Mouse (Mus musculus) limb, embryonic 11.5 days (tissue): Measurements from ENCODE around the gene Epha2. TPM values are rescaled to one million over a fixed set of nuclear protein-coding genes. Genes with fewer than 3 reads are reported as not detected.

Experiments
- ATAC-seq: fragments of 200-750 bp; cut with Nextera tagmentation; 2 replicates; pipeline ENCODE4 v1.8.0; 2017; ENCODE audit warnings: low read depth; ENCODE audit not compliant: insufficient number of reproducible peaks, low FRiP score, low TSS enrichment
- DNase-seq: peaks from one replicate; pipeline ENCODE4 v3.0.0-alpha.2; 2015; ENCODE audit warnings: low spot score
- H3K27ac ChIP-seq: fragments of 300-500 bp; sonication (generic); replicated peaks from 2 replicates; pipeline ENCODE4 v1.5.1; 2014; ENCODE audit warnings: low read depth, mild to moderate bottlenecking, low read length
- H3K27me3 ChIP-seq: fragments of 300-500 bp; sonication (generic); 2 replicates; pipeline ENCODE4 v1.6.1; 2014; ENCODE audit warnings: mild to moderate bottlenecking, low read length, mixed read lengths; ENCODE audit not compliant: control insufficient read depth, insufficient read depth
- H3K36me3 ChIP-seq: fragments of 300-500 bp; sonication (generic); 2 replicates; pipeline ENCODE4 v1.6.1; 2014; ENCODE audit warnings: mild to moderate bottlenecking, low read length, moderate library complexity, mixed read lengths; ENCODE audit not compliant: control insufficient read depth, insufficient read depth
- H3K4me1 ChIP-seq: fragments of 300-500 bp; sonication (generic); 2 replicates; pipeline ENCODE4 v1.6.1; 2014; ENCODE audit warnings: low read length, mixed read lengths; ENCODE audit not compliant: control insufficient read depth, insufficient read depth
- H3K4me2 ChIP-seq: fragments of 300-500 bp; sonication (generic); 2 replicates; pipeline ENCODE4 v1.6.1; 2014; ENCODE audit warnings: low read depth, mild to moderate bottlenecking, moderate library complexity; ENCODE audit not compliant: severe bottlenecking
- H3K4me3 ChIP-seq: fragments of 300-500 bp; sonication (generic); 2 replicates; pipeline ENCODE4 v1.5.1; 2014; ENCODE audit warnings: low read depth, low read length
- H3K9ac ChIP-seq: fragments of 300-500 bp; sonication (generic); 2 replicates; pipeline ENCODE4 v1.6.1; 2014; ENCODE audit warnings: mild to moderate bottlenecking, low read length
- H3K9me3 ChIP-seq: fragments of 300-500 bp; sonication (generic); 2 replicates; pipeline ENCODE4 v1.6.1; 2016; ENCODE audit warnings: low read length; ENCODE audit not compliant: control insufficient read depth
- WGBS: fragments of 180-500 bp; shearing (Covaris S2); extraction: QIAGEN DNeasy Blood & Tissue Kit; methylation state at CpG from one replicate; pipeline ENCODE4 v1.1.7; 2014; 5-methylcytosine and 5-hydroxymethylcytosine counted together
- polyA plus RNA-seq: library from polyadenylated mRNA; unstranded; fragments of >200 nt; fragmentation: Nextera tagmentation; extraction: Ambion mirVana; gene quantifications from 2 replicates; pipeline ENCODE4 v1.2.1, GENCODE M21; 2014

Gene Epha2
- polyA plus RNA-seq, 1 experiment from 2014 or later: 2.4 TPM

DNA sequence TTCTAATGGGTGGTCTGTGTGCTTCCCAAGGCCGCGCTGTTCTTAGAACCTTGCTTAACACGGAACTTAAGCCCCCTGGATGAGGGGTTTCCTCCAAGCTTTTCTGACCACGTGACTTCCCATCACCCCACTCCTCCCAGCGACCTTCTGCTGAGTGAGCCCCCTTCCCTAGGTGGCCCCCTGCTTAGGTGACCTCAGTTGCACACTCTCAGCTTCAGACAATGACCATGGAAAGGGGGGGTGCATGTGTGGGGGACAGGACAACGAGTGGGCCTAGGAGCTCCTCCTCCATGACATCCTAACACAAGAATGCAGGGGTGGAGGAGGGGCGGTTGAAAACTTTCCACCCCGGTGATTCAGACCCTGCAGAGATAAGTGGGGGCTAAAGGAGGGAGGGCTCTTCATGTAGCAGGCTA is 9.2 kb downstream of the Epha2 start:
- ATAC-seq: no peak
- WGBS: 46% methylated on average over 8 of the region's 8 CpGs
- H3K4me1 ChIP-seq: peaks cover 11% of the 10 kb centered on the region
- no peak overlapping the region for H3K9ac ChIP-seq
- H3K4me2 ChIP-seq: no peak overlapping the region
- DNase-seq: no peak
- H3K27ac ChIP-seq: no peak overlapping the region
- no peak overlapping the region for H3K4me3 ChIP-seq
- no peaks in the 10 kb centered on the region for H3K9me3 ChIP-seq
- no peaks in the 10 kb centered on the region for H3K27me3 ChIP-seq
- no peaks in the 10 kb centered on the region for H3K36me3 ChIP-seq

DNA sequence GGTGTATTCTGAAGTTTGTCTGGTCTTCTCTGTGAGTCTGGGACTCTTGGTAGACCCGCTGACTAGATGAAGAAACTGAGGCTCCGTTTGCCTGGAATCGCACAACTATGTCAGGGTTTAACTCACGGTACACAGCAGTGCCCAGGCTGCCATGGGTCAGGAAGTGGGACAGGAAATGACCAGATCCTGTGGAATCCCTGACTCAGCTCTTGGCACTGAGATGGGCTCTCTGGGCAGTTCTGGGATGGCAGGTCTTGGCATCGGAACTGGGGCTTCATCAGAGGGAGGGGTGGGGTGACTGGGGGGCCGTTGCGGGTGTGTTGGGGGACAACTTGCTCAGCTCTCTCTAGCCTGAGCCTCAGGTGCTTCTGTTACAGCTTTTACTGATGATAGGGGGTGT is 10.0 kb downstream of the Epha2 start:
- H3K27ac ChIP-seq: no peak overlapping the region
- no peak overlapping the region for H3K4me2 ChIP-seq
- H3K9me3 ChIP-seq: no peaks in the 10 kb centered on the region
- H3K36me3 ChIP-seq: no peaks in the 10 kb centered on the region
- WGBS: 86% methylated on average over 7 of the region's 7 CpGs
- no peak overlapping the region for H3K9ac ChIP-seq
- H3K4me3 ChIP-seq: no peak overlapping the region
- DNase-seq (no peak), ATAC-seq (no peak)
- peaks cover 8% of the 10 kb centered on the region for H3K4me1 ChIP-seq
- no peaks in the 10 kb centered on the region for H3K27me3 ChIP-seq

DNA sequence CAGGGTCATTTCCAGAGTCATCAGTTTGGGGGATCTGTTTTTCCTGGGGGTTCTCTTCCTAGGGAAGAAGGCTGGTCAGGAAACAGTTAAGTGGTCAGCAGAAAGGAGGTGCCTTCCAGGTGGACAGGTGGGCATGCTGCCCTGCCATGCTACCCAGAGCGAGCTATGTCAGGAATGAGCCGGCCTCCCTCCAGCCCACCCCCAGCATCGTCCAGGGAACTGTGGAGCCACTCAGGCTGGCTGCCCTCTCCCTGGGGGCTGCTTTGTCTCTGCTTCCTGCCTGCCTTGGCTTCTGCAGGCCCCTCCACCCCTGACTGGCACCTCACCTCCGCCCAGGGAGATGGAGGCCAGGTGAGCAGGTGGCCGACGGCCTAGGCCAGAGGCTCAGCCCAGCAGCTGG is 10.5 kb downstream of the Epha2 start:
- no peak overlapping the region for H3K9ac ChIP-seq
- H3K27ac ChIP-seq: no peak overlapping the region
- no peaks in the 10 kb centered on the region for H3K9me3 ChIP-seq
- ATAC-seq (no peak), DNase-seq (no peak)
- H3K4me2 ChIP-seq: no peak overlapping the region
- no peaks in the 10 kb centered on the region for H3K27me3 ChIP-seq
- H3K36me3 ChIP-seq: no peaks in the 10 kb centered on the region
- no peak overlapping the region for H3K4me3 ChIP-seq
- H3K4me1 ChIP-seq: peaks cover 6% of the 10 kb centered on the region
- WGBS: 78% methylated on average over 6 of the region's 6 CpGs

DNA sequence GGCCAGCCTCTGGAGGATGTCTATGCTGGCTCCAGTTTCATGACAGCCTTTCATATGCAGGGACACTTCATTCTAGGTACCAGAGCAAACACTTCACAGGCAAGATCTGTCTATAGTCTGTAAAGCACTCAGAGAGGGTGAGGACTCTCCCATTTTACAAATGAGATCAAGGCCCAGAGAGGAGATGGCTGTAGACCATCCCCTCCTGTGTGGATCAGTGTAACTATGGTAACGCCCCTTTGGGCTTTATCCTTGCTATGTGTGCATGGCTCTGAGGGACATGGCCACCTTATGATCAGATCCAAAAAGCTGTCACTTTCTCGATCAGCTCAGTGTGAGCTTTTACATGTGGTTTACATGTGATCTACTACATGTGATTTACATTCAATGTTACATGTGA is 10.9 kb downstream of the Epha2 start:
- Histone ChIP-seq H3K4me3 (no peak overlapping the region), H3K36me3 (no peaks in the 10 kb centered on the region), H3K4me2 (no peak overlapping the region), H3K27me3 (no peaks in the 10 kb centered on the region), H3K27ac (no peak overlapping the region), H3K9me3 (no peaks in the 10 kb centered on the region), H3K4me1 (peaks cover 6% of the 10 kb centered on the region), H3K9ac (no peak overlapping the region)
- ATAC-seq (no peak), DNase-seq (no peak)
- WGBS: 91% methylated on average over 2 of the region's 2 CpGs

DNA sequence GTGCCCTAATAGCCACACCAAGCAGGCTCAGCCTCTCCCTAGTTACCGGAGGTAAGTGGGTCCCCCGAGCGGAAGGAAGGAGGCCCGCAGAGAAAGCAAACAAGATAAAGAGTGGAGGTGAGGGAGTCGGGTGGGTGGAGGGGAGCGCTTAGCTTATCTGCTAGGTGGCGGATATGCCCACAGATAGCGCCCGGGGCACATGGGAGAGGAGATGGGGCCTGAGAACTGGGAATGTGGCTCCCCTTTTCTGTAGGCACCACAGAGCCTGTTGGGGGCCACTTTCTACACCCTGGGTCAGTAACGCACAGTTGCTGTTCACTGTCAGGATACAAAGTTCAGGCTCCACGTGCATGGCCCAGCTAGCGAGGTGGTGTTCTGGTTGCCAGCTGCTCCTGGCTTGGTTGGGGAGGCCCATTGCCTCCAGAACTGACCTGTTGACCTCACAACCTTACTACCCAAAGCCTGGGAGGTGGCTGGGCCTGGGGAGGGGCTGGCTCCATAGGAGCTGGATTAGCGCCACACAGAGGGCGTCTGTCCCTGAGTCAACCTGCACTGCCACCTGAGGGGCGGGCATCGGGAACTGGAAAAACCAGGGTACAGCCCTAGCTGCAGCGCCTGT is 11.6 kb downstream of the Epha2 start:
- no peaks in the 10 kb centered on the region for H3K27me3 ChIP-seq
- no peak for DNase-seq
- no peak overlapping the region for H3K4me2 ChIP-seq
- H3K9ac ChIP-seq: no peak overlapping the region
- no peaks in the 10 kb centered on the region for H3K9me3 ChIP-seq
- H3K27ac ChIP-seq: no peak overlapping the region
- WGBS: 73% methylated on average over 17 of the region's 17 CpGs
- no peaks in the 10 kb centered on the region for H3K36me3 ChIP-seq
- no peak overlapping the region for H3K4me3 ChIP-seq
- no peak for ATAC-seq
- H3K4me1 ChIP-seq: peaks cover 6% of the 10 kb centered on the region

DNA sequence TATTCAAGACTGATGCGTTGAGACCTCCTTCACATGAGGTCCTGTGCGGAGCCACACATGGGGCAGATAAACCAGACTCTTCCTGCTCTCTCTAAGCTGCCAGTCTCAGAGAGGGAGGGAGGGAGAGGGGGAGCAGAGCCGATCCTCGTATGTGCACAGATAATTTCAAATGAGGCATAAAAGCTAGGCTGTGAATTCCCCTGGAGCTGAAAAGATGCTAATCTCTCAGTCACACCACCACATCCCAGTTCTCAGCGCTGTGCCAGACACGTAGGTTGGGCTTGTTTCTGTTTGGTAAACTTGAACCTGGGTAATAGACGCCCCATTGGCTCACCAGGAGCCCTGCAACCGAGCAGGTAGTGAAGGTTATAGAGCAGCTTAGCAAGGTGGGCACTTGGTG is 12.4 kb downstream of the Epha2 start:
- DNase-seq: no peak
- no peak overlapping the region for H3K9ac ChIP-seq
- no peak for ATAC-seq
- no peak overlapping the region for H3K4me3 ChIP-seq
- no peaks in the 10 kb centered on the region for H3K9me3 ChIP-seq
- H3K4me2 ChIP-seq: no peak overlapping the region
- 82% methylated on average over 8 of the region's 8 CpGs for WGBS
- peaks cover 6% of the 10 kb centered on the region for H3K4me1 ChIP-seq
- no peaks in the 10 kb centered on the region; the same call in 1 of the 2 replicates for H3K36me3 ChIP-seq
- no peaks in the 10 kb centered on the region for H3K27me3 ChIP-seq
- no peak overlapping the region for H3K27ac ChIP-seq

DNA sequence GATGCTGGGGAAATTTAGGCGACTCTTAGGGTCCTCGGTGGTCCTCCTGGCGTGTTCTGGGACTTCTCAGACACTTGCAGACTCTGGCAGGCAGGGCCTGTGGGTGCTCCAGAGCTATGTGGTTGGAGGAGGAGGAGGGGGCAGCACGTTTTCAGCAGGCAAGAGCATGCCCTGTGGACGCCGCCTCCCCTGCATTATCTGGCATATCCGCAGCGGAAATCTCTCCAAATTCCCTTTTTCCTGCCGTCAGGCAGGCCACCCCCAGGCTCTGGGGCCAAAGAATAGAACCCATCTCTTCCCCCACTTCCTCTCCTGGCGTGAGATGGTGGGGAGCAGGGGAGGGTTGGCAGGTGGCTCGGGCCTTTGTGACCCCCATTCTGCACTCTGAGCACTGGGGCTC is 12.9 kb downstream of the Epha2 start:
- Histone ChIP-seq H3K36me3 (no peaks in the 10 kb centered on the region; the same call in 1 of the 2 replicates), H3K9me3 (no peaks in the 10 kb centered on the region), H3K27me3 (no peaks in the 10 kb centered on the region), H3K4me2 (no peak overlapping the region), H3K4me1 (peaks cover 6% of the 10 kb centered on the region), H3K4me3 (no peak overlapping the region), H3K9ac (no peak overlapping the region), H3K27ac (no peak overlapping the region)
- WGBS: 73% methylated on average over 11 of the region's 11 CpGs
- DNase-seq (no peak), ATAC-seq (no peak)

DNA sequence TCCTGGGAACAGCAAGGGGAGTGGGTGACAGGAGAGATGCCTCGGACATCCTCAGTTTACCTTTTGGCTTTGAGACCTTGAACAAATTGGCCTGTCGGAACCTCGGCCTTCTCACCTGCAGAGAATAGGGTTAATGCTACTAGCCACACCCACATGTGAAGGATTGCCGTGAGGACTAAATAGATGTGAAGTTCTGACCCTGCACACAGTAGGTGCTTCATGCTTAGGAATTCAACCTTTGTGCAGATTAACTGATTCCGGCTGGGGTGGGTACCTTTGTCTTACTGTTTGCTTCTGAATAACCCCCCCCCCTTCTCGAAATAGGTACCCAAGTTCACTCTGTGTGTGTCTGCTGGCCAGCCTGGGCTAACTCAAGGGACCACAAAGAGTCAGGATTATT is 13.7 kb downstream of the Epha2 start:
- ATAC-seq (no peak), DNase-seq (no peak)
- Histone ChIP-seq H3K4me3 (no peak overlapping the region), H3K36me3 (no peaks in the 10 kb centered on the region; the same call in 1 of the 2 replicates), H3K27me3 (no peaks in the 10 kb centered on the region), H3K27ac (no peak overlapping the region), H3K9me3 (no peaks in the 10 kb centered on the region), H3K4me2 (no peak overlapping the region), H3K9ac (no peak overlapping the region), H3K4me1 (peaks cover 6% of the 10 kb centered on the region)
- WGBS: 85% methylated on average over 6 of the region's 6 CpGs

DNA sequence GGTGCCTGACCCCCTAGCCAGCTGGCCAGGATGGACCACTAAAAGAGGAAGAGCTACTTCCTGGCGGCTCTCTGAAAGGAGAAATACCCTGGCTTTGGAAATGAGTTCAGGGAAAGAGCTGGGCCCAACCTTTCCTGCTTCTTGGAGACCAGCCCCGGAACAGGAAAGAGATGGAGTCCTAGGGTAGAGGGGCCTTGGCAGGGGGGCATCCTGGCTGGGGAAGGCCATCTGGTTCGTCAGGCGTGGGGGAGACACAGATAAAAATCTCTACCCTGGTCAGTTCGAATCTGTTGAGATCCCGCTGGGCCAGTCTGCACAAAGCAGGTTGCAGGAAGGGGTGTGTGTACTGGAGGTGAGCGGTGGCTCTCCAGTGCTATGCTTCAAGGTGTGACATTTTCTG is 15.0 kb downstream of the Epha2 start:
- no peak for DNase-seq
- H3K27me3 ChIP-seq: no peaks in the 10 kb centered on the region
- ATAC-seq: no peak
- no peak overlapping the region for H3K27ac ChIP-seq
- H3K9ac ChIP-seq: no peak overlapping the region
- H3K36me3 ChIP-seq: no peaks in the 10 kb centered on the region; the same call in 1 of the 2 replicates
- H3K9me3 ChIP-seq: no peaks in the 10 kb centered on the region
- 77% methylated on average over 7 of the region's 7 CpGs for WGBS
- H3K4me3 ChIP-seq: no peak overlapping the region
- H3K4me1 ChIP-seq: peaks cover 3% of the 10 kb centered on the region; the same call in 1 of the 2 replicates
- H3K4me2 ChIP-seq: no peak overlapping the region
